Mouse (Mus musculus): ENCODE measurements at regions not wholly inside any gene's neighbourhood (a gene's known extent, or its start where the extent isn't known, plus 50 kb on each side); places are given as distances from the start of the nearest gene placed in this dataset.

- Histone ChIP-seq H3K4me3 (ENCODE audit: control insufficient read depth in 1 of 2, insufficient read depth in 1 of 2, low read depth in 2 of 2, low read length in 2 of 2) (no peak overlapping the region), H3K9me3 (replicated peaks; ENCODE audit: insufficient read depth, low read length) (no peaks in the 10 kb centered on the region), H3K36me3 (ENCODE audit: control insufficient read depth in 1 of 2, insufficient read depth in 2 of 2, low read length in 2 of 2) (no peaks in the 10 kb centered on the region), H3K4me1 (ENCODE audit: control insufficient read depth in 1 of 2, insufficient read depth in 2 of 2, low read length in 2 of 2) (no peaks in the 10 kb centered on the region), H3K9ac (ENCODE audit: control insufficient read depth, low read depth, low read length, poor library complexity, severe bottlenecking) (no peak overlapping the region), H3K27me3 (ENCODE audit: control insufficient read depth in 1 of 2, insufficient read depth in 2 of 2, low read length in 2 of 2) (no peaks in the 10 kb centered on the region), H3K79me2 (ENCODE audit: control insufficient read depth, insufficient read depth, low read length, poor library complexity) (no peaks in the 10 kb centered on the region), H3K27ac (ENCODE audit: control insufficient read depth, low read depth, low read length) (no peak overlapping the region)
- DNase-seq (ENCODE audit: low read depth, low spot score) = no peak
- TF ChIP-seq EP300 (IDR thresholded peaks at IDR 0.05; ENCODE audit: low read depth in 1 of 2, low read length in 2 of 2) (no peak), NRF1 (IDR thresholded peaks at IDR 0.05; ENCODE audit: insufficient read depth, low read depth, low read length, poor library complexity, severe bottlenecking) (no peak), POLR2AphosphoS5 (IDR thresholded peaks at IDR 0.05; ENCODE audit: borderline replicate concordance, low read depth, low read length) (no peak), BHLHE40 (IDR thresholded peaks at IDR 0.05; ENCODE audit: borderline replicate concordance, low read depth, low read length) (no peak)
These were observed 106.9 kb upstream of the Nlrp1b start for GRCm38 (mm10) chr11:71337428-71337827.

GRCm38 (mm10) chr11:71346024-71346423, 115.5 kb upstream of the Nlrp1b start:
- Histone ChIP-seq H3K27me3 (ENCODE audit: control insufficient read depth in 1 of 2, insufficient read depth in 2 of 2, low read length in 2 of 2) (no peaks in the 10 kb centered on the region), H3K4me3 (ENCODE audit: control insufficient read depth in 1 of 2, insufficient read depth in 1 of 2, low read depth in 2 of 2, low read length in 2 of 2) (no peak overlapping the region), H3K36me3 (ENCODE audit: control insufficient read depth in 1 of 2, insufficient read depth in 2 of 2, low read length in 2 of 2) (no peaks in the 10 kb centered on the region), H3K27ac (ENCODE audit: control insufficient read depth, low read depth, low read length) (no peak overlapping the region), H3K9me3 (replicated peaks; ENCODE audit: insufficient read depth, low read length) (no peaks in the 10 kb centered on the region), H3K9ac (ENCODE audit: control insufficient read depth, low read depth, low read length, poor library complexity, severe bottlenecking) (no peak overlapping the region), H3K4me1 (ENCODE audit: control insufficient read depth in 1 of 2, insufficient read depth in 2 of 2, low read length in 2 of 2) (no peaks in the 10 kb centered on the region), H3K79me2 (ENCODE audit: control insufficient read depth, insufficient read depth, low read length, poor library complexity) (no peaks in the 10 kb centered on the region)
- DNase-seq (ENCODE audit: low read depth, low spot score) = no peak
- TF ChIP-seq TCF12 (IDR thresholded peaks at IDR 0.05; ENCODE audit: low read depth, low read length) (no peak), E2F4 (IDR thresholded peaks at IDR 0.05; ENCODE audit: borderline replicate concordance, low read depth, low read length) (no peak), ETS1 (IDR thresholded peaks at IDR 0.05; ENCODE audit: low read depth, low read length) (no peak), MEF2A (IDR thresholded peaks at IDR 0.05; ENCODE audit: extremely low read depth, insufficient replicate concordance, low read depth, low read length, poor library complexity, severe bottlenecking) (no peak), ZMIZ1 (IDR thresholded peaks at IDR 0.05; ENCODE audit: low read depth, low read length) (no peak), TAL1 (IDR thresholded peaks at IDR 0.05; ENCODE audit: low read length) (no peak), ZKSCAN1 (IDR thresholded peaks at IDR 0.05; ENCODE audit: low read depth, low read length) (no peak), NRF1 (IDR thresholded peaks at IDR 0.05; ENCODE audit: insufficient read depth, low read depth, low read length, poor library complexity, severe bottlenecking) (no peak), POLR2AphosphoS5 (IDR thresholded peaks at IDR 0.05; ENCODE audit: borderline replicate concordance, low read depth, low read length) (no peak), SMC3 (IDR thresholded peaks at IDR 0.05; ENCODE audit: low read depth, low read length) (no peak), POLR2AphosphoS2 (IDR thresholded peaks at IDR 0.05; ENCODE audit: low read length) (no peak), MAX (IDR thresholded peaks at IDR 0.05; ENCODE audit: low read length) (no peak), USF2 (IDR thresholded peaks at IDR 0.05; ENCODE audit: borderline replicate concordance in 1 of 2, insufficient read depth in 1 of 2, low read depth in 1 of 2, low read length in 2 of 2) (no peak), EP300 (IDR thresholded peaks at IDR 0.05; ENCODE audit: low read depth in 1 of 2, low read length in 2 of 2) (no peak), GATA1 (IDR thresholded peaks at IDR 0.05; ENCODE audit: low read depth, low read length) (no peak)
